Mouse (Mus musculus) adrenal gland, postnatal 25 days (tissue): ENCODE measurements around the gene Tnfrsf8. TPM values are rescaled to one million over a fixed set of nuclear protein-coding genes. Genes with fewer than 3 reads are reported as not detected.
"Not testable (repeated sequence)": the region's sequence is repeated elsewhere in the genome, so short reads cannot be mapped to it uniquely, and the experiment has no call there.

ENCODE experiments used
- DNase-seq: peaks from one replicate; pipeline ENCODE4 v3.0.0; 2021; ENCODE audit warnings: mixed read lengths
- total RNA-seq: library from RNA; stranded (reverse); gene quantifications from 2 replicates; pipeline ENCODE4 v1.2.3, GENCODE M21; 2021

Tnfrsf8 gene
- total RNA-seq, 1 experiment from 2014 or later, result 0.43 TPM

- no peak for DNase-seq
Measured at GRCm38 (mm10) chr4:145306422-145306821, 8.5 kb downstream of the Tnfrsf8 start.

GRCm38 (mm10) chr4:145305661-145306362, 9.2 kb downstream of the Tnfrsf8 start:
- DNase-seq, result not testable (repeated sequence)

GRCm38 (mm10) chr4:145304109-145304508, 10.9 kb downstream of the Tnfrsf8 start:
- no peak for DNase-seq

GRCm38 (mm10) chr4:145302106-145302505, 12.9 kb downstream of the Tnfrsf8 start:
- no peak for DNase-seq

- no peak for DNase-seq
Measured at GRCm38 (mm10) chr4:145300210-145300927, 14.6 kb downstream of the Tnfrsf8 start.

- DNase-seq, result no peak
Measured at GRCm38 (mm10) chr4:145299355-145299754, 15.6 kb downstream of the Tnfrsf8 start.

- no peak for DNase-seq
Measured at GRCm38 (mm10) chr4:145298846-145299245, 16.1 kb downstream of the Tnfrsf8 start.

GRCm38 (mm10) chr4:145295589-145296300, 19.2 kb downstream of the Tnfrsf8 start:
- peak; percentile 79 for DNase-seq

- no peak for DNase-seq
Measured at GRCm38 (mm10) chr4:145294588-145294987, 20.4 kb downstream of the Tnfrsf8 start.

GRCm38 (mm10) chr4:145286369-145287120, 28.4 kb downstream of the Tnfrsf8 start:
- DNase-seq, result peak; percentile 44

GRCm38 (mm10) chr4:145284675-145285074, 30.3 kb downstream of the Tnfrsf8 start:
- no peak for DNase-seq

- DNase-seq, result no peak
Measured at GRCm38 (mm10) chr4:145283441-145283840, 31.5 kb downstream of the Tnfrsf8 start.

- peak; percentile 42 for DNase-seq
Measured at GRCm38 (mm10) chr4:145280966-145281365, 34.0 kb downstream of the Tnfrsf8 start.

GRCm38 (mm10) chr4:145278724-145279370, 36.1 kb downstream of the Tnfrsf8 start:
- DNase-seq, result no peak

- DNase-seq, result no peak
Measured at GRCm38 (mm10) chr4:145278231-145278630, 36.7 kb downstream of the Tnfrsf8 start.

GRCm38 (mm10) chr4:145276368-145277249, 38.4 kb downstream of the Tnfrsf8 start:
- no peak for DNase-seq

GRCm38 (mm10) chr4:145274887-145275286, 40.1 kb downstream of the Tnfrsf8 start:
- no peak for DNase-seq

- DNase-seq, result no peak
Measured at GRCm38 (mm10) chr4:145273923-145274322, 41.0 kb downstream of the Tnfrsf8 start.

GRCm38 (mm10) chr4:145272763-145273162, 42.2 kb downstream of the Tnfrsf8 start:
- no peak for DNase-seq

GRCm38 (mm10) chr4:145271634-145272033, 43.3 kb downstream of the Tnfrsf8 start:
- no peak for DNase-seq

GRCm38 (mm10) chr4:145270136-145270535, 44.8 kb downstream of the Tnfrsf8 start:
- DNase-seq, result no peak
